Mouse (Mus musculus) midbrain, embryonic 16.5 days (tissue): ENCODE measurements around the gene Mettl23. TPM values are rescaled to one million over a fixed set of nuclear protein-coding genes. Genes with fewer than 3 reads are reported as not detected.

Experiments used
- ATAC-seq: fragments of 200-750 bp; cut with Nextera tagmentation; 2 replicates; pipeline ENCODE4 v1.8.0; 2017; ENCODE audit warnings: moderate TSS enrichment
- H3K27ac ChIP-seq: fragments of 300-500 bp; sonication (generic); 2 replicates; pipeline ENCODE4 v1.5.1; 2014; ENCODE audit warnings: mild to moderate bottlenecking, low read length, mixed read lengths
- H3K27me3 ChIP-seq: fragments of 300-500 bp; sonication (generic); 2 replicates; pipeline ENCODE4 v1.6.1; 2014; ENCODE audit warnings: low read depth, low read length, mixed read lengths; ENCODE audit not compliant: control insufficient read depth, insufficient read depth
- H3K36me3 ChIP-seq: fragments of 300-500 bp; sonication (generic); 2 replicates; pipeline ENCODE4 v1.6.1; 2014; ENCODE audit warnings: mild to moderate bottlenecking, low read length, moderate library complexity, mixed read lengths; ENCODE audit not compliant: control insufficient read depth, insufficient read depth
- H3K4me1 ChIP-seq: fragments of 300-500 bp; sonication (generic); 2 replicates; pipeline ENCODE4 v1.6.1; 2014; ENCODE audit warnings: mild to moderate bottlenecking, low read length, mixed read lengths; ENCODE audit not compliant: control insufficient read depth, insufficient read depth
- H3K4me2 ChIP-seq: fragments of 300-500 bp; sonication (generic); 2 replicates; pipeline ENCODE4 v1.6.1; 2014; ENCODE audit warnings: mild to moderate bottlenecking, low read length, mixed read lengths
- H3K4me3 ChIP-seq: fragments of 300-500 bp; sonication (generic); 2 replicates; pipeline ENCODE4 v1.5.1; 2014; ENCODE audit warnings: low read depth, mild to moderate bottlenecking, low read length, moderate library complexity, mixed read lengths
- H3K9ac ChIP-seq: fragments of 300-500 bp; sonication (generic); 2 replicates; pipeline ENCODE4 v1.6.1; 2014; ENCODE audit warnings: low read depth, low read length, mixed read lengths
- H3K9me3 ChIP-seq: fragments of 300-500 bp; sonication (generic); replicated peaks from 2 replicates; pipeline ENCODE4 v1.6.1; 2014; ENCODE audit warnings: mild to moderate bottlenecking, low read length, mixed read lengths; ENCODE audit not compliant: control insufficient read depth, poor library complexity, severe bottlenecking
- WGBS: fragments of 180-500 bp; shearing (Covaris S2); extraction: QIAGEN DNeasy Blood & Tissue Kit; methylation state at CpG from one replicate; pipeline ENCODE4 v1.1.7; 2014; 5-methylcytosine and 5-hydroxymethylcytosine counted together
- polyA plus RNA-seq: library from polyadenylated mRNA; unstranded; fragments of >200 nt; fragmentation: Nextera tagmentation; extraction: Ambion mirVana; gene quantifications from 2 replicates; pipeline ENCODE4 v1.2.1, GENCODE M21; 2015

The Mettl23 gene
- polyA plus RNA-seq: 65.2 and 67.4 TPM in 2 replicates

DNA sequence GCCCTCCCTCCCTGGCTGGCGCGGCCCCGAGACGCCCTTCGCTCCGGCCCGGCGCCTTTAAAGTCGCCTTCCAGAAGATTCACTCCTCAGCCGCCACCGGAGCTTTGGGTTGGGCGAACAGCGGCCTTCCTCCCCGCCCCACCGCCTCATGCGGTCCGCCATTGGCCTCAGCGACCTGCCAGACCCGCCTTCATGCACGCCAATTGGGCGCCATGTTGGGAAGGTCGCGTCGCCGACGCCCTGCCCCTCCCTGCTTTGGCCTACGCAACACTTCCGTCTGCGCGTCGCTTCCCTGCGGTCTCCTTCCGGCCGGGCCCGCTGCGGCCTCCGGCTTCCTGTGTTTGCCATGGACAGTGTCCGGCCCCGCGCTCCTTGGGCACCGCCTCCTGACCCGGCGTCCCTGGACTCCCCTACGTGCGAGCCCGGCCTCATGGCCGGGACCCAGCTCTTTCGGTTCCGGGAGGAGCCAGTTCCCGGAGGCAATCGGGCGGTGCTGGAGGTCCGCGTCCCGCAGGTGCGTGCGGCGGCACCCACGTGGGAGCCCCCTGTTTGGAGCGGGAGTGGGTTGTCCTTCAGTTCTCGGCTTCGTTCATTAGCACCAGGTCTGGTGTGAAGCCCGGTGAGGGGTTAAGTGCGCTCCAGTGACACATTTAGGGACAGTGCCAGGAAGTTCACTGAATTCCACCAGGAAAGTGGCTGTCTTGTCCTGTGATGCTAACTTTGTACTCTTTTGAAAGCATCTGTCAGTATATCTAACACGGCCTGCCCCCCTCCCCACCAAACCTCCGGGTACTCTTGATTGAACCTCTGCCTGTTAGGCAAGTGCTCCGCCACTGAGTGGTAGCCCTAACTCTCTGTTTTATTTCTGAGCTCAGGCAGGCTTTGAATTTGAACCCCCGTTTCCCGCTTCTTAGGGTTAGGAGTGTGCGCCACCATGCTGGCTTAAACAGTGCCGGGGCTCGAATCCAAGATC lies at the start of gene Mettl23, which contains the start of gene Jmjd6:
Gene Mettl23 (plus strand): TSS at position 18 of the 973 bp plus-strand sequence.
Gene Jmjd6 (minus strand): TSS at position 189 of the 973 bp plus-strand sequence.
- Histone ChIP-seq H3K4me2 (peak within 1 kb of the TSS; percentile 85), H3K4me1 (peaks cover 38% of the 10 kb centered on the region), H3K27ac (peak within 1 kb of the TSS; percentile 97), H3K27me3 (no peaks in the 10 kb centered on the region), H3K4me3 (peak within 1 kb of the TSS; percentile 84), H3K9ac (peak within 1 kb of the TSS; percentile 90), H3K9me3 (no peaks in the 10 kb centered on the region), H3K36me3 (peaks cover 9% of the 10 kb centered on the region)
- ATAC-seq: peak; percentile 97
- under 1% methylated on average over 72 of the region's 72 CpGs for WGBS

DNA sequence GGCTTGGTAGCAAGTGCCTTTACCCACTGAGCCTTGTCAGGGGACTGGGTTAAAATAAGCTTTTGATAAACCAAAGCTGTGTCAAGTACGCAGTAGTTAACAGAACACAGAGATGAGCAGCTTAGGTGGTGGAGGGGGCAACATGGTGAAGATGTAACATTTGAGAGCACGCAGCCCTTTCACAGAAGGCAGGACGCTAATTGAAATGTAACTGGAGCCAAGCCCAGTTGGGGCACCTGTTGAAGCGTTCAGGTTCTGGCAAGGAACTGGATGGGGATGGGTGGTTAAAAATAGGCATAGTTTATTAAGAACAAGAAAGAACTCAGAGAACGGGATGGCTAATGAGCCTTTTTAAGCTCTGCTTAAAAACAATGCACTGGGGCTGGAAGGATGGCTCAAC lies 43.7 kb upstream of the Mettl23 start:
- 93% methylated on average over 5 of the region's 5 CpGs for WGBS
- Histone ChIP-seq H3K9me3 (no peaks in the 10 kb centered on the region), H3K4me1 (no peaks in the 10 kb centered on the region), H3K27me3 (no peaks in the 10 kb centered on the region), H3K4me3 (no peak overlapping the region), H3K4me2 (no peak overlapping the region), H3K27ac (no peak overlapping the region), H3K36me3 (no peaks in the 10 kb centered on the region), H3K9ac (no peak overlapping the region)
- no peak for ATAC-seq

DNA sequence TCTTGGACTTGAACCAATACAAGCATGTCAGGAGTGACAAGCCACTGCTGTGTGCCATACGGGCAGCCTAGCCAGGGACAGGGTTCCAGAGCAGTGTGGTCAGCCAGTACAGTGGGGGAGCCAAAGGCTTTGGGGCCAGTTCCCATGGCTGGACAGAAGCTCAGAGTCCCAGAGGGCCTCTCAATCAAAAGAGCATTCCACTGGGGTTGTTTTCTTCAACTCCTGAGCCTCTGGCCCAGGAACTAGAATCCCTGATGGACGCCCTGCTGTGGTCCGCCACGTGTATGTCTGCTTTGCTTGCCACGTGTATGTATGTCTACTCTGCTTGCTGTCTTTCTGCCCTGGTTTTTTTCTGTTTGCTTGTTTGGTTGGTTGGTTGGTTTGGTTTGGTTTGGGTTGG lies 42.0 kb upstream of the Mettl23 start:
- Histone ChIP-seq H3K27ac (no peak overlapping the region), H3K4me3 (no peak overlapping the region), H3K9ac (no peak overlapping the region), H3K36me3 (no peaks in the 10 kb centered on the region), H3K9me3 (no peaks in the 10 kb centered on the region), H3K27me3 (no peaks in the 10 kb centered on the region), H3K4me2 (no peak overlapping the region), H3K4me1 (no peaks in the 10 kb centered on the region)
- WGBS: 69% methylated on average over 5 of the region's 5 CpGs
- ATAC-seq: no peak

- 90% methylated on average over 5 of the region's 5 CpGs for WGBS
Measured at GRCm38 (mm10) chr11:116802709-116803108, 40.4 kb upstream of the Mettl23 start.

DNA sequence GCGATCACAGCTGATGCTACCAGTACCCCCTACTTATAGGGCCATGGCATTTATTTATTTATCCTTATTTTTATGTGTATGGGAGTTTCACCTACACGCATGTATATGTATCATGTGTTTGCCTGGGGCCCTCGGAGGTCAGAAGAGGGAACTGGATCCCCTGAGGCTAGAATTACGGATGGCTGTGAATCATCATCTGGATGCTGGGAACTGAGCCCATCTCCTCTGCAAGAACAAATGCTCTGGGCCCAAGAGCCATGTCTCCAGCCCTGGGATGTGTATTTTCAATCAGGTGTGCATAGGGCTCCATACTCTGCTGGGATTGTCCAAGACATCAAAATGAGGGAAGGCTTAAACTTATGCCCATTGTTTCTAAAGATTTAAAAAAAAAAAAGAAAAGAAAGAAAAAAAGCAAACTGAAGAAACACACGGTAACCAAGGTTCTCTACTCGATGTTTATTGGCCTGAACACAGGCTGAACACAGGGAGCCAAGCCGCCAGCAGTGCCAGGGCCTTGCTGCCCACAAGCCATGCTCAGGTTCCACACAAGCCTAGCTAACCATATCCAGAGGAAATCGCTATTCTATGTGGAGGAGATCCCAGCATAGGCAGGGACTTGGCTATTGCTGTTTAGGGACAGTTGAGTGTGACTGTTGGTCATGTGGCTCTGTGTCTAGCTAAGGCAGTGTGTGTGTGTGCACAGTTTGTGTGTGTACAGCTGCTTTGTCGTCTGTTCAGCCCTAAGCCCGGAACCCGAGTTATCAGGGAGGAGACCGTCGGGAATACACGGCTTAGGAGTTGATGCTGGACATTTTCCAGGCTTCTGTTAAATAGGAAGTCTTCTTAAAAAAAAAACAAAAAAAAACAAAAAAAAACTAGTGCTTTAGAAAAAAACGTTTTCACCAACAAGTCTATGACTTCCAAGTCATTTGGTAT lies 36.7 kb upstream of the Mettl23 start:
- no peak for ATAC-seq
- no peaks in the 10 kb centered on the region for H3K36me3 ChIP-seq
- H3K4me3 ChIP-seq: no peak overlapping the region
- H3K27ac ChIP-seq: no peak overlapping the region
- no peak overlapping the region for H3K9ac ChIP-seq
- WGBS: 72% methylated on average over 15 of the region's 15 CpGs
- H3K4me2 ChIP-seq: no peak overlapping the region
- H3K9me3 ChIP-seq: no peaks in the 10 kb centered on the region
- no peaks in the 10 kb centered on the region for H3K27me3 ChIP-seq
- H3K4me1 ChIP-seq: peaks cover 17% of the 10 kb centered on the region

More at GRCm38 (mm10) chr11:116802709-116803108, 40.4 kb upstream of the Mettl23 start:
- H3K36me3 ChIP-seq: no peaks in the 10 kb centered on the region
- no peak overlapping the region for H3K27ac ChIP-seq
- H3K4me3 ChIP-seq: no peak overlapping the region
- H3K27me3 ChIP-seq: no peaks in the 10 kb centered on the region
- peaks cover 4% of the 10 kb centered on the region; the same call in 1 of the 2 replicates for H3K4me1 ChIP-seq
- H3K9ac ChIP-seq: no peak overlapping the region
- no peak overlapping the region for H3K4me2 ChIP-seq
- no peak for ATAC-seq
- no peaks in the 10 kb centered on the region for H3K9me3 ChIP-seq

DNA sequence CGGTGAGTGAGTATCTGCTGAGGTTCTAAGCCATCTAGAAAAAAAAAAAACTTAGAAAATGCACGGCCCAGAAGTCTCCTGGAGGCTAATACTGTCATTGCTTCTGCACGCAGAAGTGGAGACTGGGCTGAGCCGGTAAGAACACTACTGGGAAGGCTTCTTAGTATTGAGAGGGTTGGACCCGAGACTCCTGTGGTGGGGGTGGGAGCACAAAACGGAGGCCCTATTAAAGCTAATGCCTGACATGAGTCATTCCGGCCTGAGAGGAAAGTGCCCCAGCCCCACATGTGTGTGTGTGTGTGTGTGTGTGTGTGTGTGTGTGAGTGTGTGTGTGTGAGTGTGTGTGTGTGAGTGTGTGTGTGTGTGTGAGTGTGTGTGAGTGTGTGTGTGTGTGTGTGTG lies 36.0 kb upstream of the Mettl23 start:
- H3K9me3 ChIP-seq: no peaks in the 10 kb centered on the region
- no peak overlapping the region for H3K4me3 ChIP-seq
- 53% methylated on average over 7 of the region's 7 CpGs for WGBS
- no peak overlapping the region for H3K27ac ChIP-seq
- H3K4me1 ChIP-seq: peaks cover 22% of the 10 kb centered on the region
- H3K36me3 ChIP-seq: no peaks in the 10 kb centered on the region
- no peak overlapping the region for H3K9ac ChIP-seq
- H3K27me3 ChIP-seq: no peaks in the 10 kb centered on the region
- H3K4me2 ChIP-seq: no peak overlapping the region
- ATAC-seq: no peak

GRCm38 (mm10) chr11:116807526-116807925 lies 35.6 kb upstream of the Mettl23 start:
- Histone ChIP-seq H3K4me2 (no peak overlapping the region), H3K9ac (no peak overlapping the region), H3K27me3 (no peaks in the 10 kb centered on the region), H3K36me3 (no peaks in the 10 kb centered on the region), H3K4me1 (peaks cover 26% of the 10 kb centered on the region), H3K9me3 (no peaks in the 10 kb centered on the region), H3K27ac (no peak overlapping the region; the same call in 1 of the 2 replicates), H3K4me3 (no peak overlapping the region)
- no peak for ATAC-seq
- WGBS: 74% methylated on average over 3 of the region's 3 CpGs

GRCm38 (mm10) chr11:116807938-116808606 lies 35.0 kb upstream of the Mettl23 start:
- Histone ChIP-seq H3K4me2 (no peak overlapping the region), H3K27me3 (no peaks in the 10 kb centered on the region), H3K4me1 (peaks cover 31% of the 10 kb centered on the region), H3K9me3 (no peaks in the 10 kb centered on the region), H3K4me3 (no peak overlapping the region), H3K27ac (no peak overlapping the region; the same call in 1 of the 2 replicates), H3K36me3 (no peaks in the 10 kb centered on the region), H3K9ac (no peak overlapping the region; the same call in 1 of the 2 replicates)
- ATAC-seq: no peak
- WGBS: 21% methylated on average over 7 of the region's 7 CpGs
